Mouse (Mus musculus): ENCODE results near the gene Lrp11. TPM values are rescaled to one million over a fixed set of nuclear protein-coding genes. Genes with fewer than 3 reads are reported as not detected.
"Not testable (repeated sequence)": the region's sequence is repeated elsewhere in the genome, so short reads cannot be mapped to it uniquely, and the experiment has no call there.

The Lrp11 gene
- total RNA-seq (2021), result 100 to 1,000 TPM; 137 to 167 TPM

DNA sequence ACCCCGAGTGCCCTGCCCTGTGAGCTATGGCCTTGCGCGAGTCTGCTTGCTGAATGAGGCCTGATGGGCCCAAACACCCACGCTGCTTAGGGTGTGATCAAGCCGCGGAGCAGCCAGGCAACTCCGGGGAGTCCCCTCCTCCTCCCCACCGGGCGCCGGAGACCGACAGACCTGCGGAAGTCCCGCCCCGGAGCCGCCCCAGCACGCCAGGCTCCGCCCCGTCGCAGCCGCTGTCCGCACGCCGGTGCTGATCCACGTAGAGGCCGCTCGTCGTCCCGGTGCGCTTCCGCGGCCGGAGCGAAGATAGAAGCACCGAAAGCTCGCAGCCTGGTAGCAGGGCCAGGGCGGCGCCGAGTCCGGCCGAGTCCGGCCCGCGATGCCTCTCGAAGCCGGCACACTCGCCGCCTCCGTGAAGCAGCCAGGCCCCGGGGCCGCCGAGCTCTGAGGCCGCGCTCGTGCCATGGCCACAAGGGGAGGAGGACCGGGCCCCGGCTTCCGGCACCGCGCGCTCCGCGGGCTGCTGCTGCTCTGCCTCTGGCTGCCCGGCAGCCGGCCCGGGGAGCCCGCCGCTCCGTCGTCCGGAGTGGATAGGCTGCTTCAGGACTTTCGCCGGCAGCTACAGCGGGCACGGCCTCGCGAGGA is at the start of gene Lrp11:
Lrp11 (plus strand) TSS at position 209 of the 642 bp plus-strand sequence.
- intact Hi-C loops (cut with DNase I), result no loop called here
- DNase-seq (ENCODE audit: low spot score in 2 of 2), result peak; percentile 90 to 91

DNA sequence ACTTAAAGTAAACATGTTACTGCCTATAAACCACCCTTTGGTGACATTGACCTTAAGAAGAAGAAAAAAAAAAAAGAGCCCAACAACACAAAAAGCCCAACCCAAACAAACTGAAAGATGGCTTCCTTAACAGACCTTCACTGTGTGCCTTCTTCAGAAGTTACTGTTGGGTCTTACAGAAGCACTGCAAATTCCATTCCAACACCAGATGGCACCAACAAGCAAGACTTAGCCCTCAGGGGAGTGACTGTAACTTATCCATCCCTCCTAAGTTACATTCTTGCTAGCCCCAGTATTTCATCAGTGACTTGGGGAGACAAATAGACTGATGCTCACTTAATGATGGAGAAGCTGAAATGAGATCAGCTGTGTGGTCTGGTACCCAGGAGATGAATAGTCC is 11.6 kb upstream of the Lrp11 start:
- intact Hi-C loops (cut with DNase I), result no loop called here
- DNase-seq (ENCODE audit: low spot score in 2 of 2), result no peak

DNA sequence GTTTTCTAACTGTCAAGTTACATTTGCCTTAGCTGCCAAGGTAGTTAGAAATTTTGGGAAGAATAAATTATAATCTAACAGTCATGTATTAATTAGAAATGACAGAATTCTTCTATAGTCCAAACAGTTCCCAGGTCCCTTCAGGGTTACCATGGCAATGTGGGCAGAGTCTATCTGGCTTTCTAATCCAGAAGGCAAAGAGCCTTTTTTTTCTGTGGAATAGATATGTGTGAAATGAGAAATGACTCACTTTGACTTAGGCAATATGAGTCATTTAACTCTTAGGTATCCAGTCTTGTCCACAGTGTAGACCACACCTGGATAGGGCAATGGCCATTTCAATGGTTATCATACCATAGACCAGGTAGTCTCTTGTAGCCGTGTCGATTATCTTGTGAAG is 8.2 kb upstream of the Lrp11 start:
- no peak for DNase-seq (ENCODE audit: low spot score in 2 of 2)
- intact Hi-C loops (cut with DNase I), result no loop called here

DNA sequence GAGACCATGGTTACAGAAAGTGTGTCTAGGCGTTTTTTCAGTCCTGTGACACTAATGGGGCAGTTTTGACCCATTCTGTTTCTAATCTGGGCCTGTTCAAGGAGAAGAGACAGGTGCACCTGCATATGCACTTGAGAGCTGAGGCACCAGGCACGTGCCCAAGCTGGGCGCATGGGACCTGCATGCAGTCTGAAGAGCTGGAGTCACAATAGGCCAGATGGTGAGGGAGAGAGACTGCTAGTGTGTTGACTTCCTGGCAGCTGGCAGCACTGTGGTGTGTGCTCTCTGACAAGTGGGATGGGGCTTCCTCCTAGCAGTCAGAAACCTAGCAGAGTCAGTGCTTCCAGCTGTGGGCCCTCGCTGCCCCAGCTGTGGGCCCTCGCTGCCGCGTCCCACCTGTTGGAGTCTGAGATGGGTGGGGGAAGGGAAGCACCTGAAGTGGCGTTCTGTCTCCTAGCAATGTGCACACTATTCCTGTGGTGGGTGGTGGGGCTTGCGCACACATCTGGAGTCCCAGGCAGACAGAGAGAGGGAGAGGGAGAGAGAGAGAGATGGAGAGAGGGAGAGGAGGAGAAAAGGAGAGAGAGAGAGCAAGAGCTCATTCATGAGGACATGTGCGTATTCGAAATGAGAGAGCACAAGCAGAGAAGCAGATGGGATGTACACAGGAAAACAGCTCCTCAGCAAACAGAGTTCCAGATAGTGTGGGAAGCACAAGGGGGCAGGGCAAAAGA is 7.3 kb upstream of the Lrp11 start:
- intact Hi-C loops (cut with DNase I), result no loop called here
- no peak for DNase-seq (ENCODE audit: low spot score in 2 of 2)

DNA sequence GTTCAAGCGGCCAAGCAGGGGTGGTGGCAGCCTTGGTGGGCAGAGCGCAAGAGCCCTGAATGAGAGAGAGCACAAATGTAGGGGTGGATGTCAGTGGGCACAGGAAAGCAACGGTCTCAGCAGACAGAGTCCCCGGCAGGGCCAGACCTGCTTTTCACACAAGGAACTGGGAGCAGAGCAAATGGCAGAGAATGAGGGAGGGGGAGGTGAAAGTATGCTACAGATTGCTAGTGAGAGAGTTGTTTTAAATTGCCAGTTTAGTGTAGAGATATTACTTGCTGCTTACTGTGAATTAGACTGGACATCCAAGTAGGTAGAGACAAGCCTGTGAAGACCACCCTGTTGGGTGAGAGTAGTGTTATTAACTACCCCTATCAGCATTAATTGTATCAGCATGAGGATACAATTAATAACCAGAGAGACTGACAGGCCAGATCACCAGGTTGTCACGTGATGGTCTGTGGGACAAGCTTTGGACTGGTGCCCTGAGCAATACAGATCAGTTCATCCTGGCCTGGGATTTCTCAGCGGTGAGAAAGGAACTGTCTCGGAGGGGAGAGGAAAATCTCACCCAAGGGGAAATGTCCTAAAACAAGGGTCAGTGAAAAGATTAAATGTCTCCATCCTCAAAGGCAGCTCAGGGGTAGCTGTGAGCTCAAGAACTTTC is 6.6 kb upstream of the Lrp11 start:
- no peak for DNase-seq (ENCODE audit: low spot score in 2 of 2)

DNA sequence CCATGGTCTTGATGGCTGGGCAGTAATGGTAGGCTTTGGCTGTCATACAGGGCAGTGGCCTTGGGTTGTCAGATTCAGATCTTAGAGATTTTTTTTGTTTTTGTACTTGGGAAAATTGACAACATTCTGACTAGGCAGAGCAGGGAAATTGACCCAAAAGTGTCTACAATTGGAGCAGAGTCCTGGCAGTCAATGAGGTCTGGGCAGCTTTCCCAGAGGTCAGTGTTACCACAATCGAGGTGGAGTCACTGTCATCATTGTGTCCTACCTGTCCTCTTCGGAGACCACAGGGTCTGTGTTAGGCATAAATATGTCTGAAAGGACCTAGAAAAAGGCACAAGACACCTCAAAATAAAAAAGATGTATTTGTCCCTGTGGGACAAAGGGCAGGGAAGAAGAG is 2.8 kb upstream of the Lrp11 start:
- no peak for DNase-seq (ENCODE audit: low spot score in 2 of 2)
- intact Hi-C loops (cut with DNase I), result no loop called here

More for the DNA sequence above, 6.6 kb upstream of the Lrp11 start:
- intact Hi-C loops (cut with DNase I), result no loop called here

DNA sequence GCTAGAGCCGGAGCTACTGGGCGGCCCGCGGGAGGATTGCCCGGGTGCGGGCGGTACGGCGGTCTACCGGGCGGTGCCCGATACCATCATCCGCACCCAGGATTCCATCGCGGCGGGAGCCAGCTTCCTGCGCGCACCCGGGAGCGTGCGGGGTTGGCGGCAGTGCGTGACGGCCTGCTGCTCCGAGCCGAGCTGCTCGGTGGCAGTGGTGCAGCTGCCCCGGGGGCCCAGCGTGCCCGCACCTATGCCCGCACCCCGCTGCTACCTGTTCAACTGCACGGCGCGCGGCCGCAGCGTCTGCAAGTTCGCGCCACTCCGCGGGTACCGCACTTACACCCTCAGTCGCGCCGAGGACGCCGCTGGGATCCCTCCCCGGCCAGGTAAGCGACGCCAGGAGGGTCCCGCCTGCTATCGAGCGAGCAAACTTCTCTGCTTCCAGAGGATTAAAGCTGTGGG is 662 bp downstream of the Lrp11 start:
- DNase-seq (ENCODE audit: low spot score in 2 of 2), result no peak
- intact Hi-C loops (cut with DNase I), result no loop called here

DNA sequence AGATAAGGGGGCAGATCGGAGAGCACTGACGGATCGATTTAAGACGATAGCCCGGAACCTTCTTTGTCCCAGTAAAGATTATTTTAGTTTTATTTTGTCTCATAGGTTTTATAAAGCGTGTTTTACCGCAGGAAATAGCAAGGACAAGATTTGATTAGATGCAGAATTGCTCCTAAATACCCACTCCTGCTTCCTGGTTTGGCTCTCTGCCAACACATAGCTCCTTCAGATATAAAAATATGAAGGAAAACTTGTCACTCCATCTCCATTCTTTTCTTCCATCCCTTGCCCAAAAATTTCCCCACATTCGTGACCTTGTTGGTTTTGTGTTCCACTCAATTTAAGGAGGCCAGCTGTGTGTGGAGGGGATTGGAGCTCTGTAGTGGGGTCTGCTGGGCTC is 1.2 kb downstream of the Lrp11 start:
- DNase-seq (ENCODE audit: low spot score in 2 of 2), result no peak
- intact Hi-C loops (cut with DNase I), result no loop called here

DNA sequence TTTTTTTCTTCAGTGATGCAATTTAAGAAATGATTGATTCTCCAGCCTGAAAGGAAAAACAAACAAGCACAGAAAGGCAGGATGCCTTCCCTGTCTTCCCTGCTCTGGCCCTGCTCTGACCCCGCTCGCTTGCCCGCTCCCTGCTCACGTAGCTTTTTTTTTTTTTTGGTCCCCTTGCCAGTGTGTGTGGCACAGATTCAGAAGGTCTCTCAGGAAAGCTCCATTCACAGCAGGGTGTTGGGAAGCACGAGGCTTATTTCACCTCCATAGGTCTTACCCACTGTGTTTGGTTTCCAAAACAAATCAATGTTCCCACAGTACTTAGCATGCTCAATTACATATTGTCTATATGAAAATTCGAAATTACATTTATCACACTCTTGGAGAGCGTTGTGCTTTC is 5.2 kb downstream of the Lrp11 start:
- intact Hi-C loops (cut with DNase I), result no loop called here
- no peak for DNase-seq (ENCODE audit: low spot score in 2 of 2)

DNA sequence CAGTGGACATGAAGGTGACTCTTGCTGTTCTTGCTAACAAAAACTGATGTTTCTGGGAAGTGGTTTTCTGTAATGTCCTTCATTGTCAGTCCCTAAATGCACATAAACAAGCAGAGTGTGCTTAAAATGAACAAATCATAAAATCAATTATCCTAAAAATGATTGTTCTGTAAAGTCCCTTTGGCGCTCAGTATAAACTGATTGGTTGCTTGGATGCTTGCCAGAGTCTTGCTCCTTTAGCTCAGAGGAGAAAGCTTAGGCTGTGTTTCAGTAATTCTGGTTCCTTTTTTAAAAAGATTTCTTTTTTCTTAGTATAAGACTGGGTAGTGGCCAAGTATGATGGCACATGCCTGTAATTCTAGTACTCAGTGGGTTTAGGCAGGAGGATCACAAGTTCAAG is 6.7 kb downstream of the Lrp11 start:
- no peak for DNase-seq (ENCODE audit: low spot score in 2 of 2)
- intact Hi-C loops (cut with DNase I), result no loop called here

DNA sequence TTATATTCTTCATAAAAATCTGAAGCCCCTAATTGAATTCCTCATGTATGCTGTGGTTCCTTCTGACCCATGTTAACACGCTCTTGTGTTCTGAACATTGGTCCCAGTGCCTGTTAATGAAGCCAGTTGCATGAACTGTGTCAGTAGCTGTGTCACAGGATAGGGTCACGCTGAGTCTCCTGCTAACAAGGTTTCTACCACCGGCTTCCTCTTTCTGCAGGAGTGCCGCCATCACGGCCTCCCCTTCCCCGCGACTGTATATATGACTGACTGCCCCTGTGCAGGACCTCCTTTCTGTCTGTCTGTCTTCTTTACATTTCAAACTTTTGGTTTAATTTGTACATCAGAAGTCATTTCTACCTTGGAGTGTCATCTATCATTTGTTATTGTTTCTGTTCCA is 8.6 kb downstream of the Lrp11 start:
- intact Hi-C loops (cut with DNase I), result no loop called here
- no peak for DNase-seq (ENCODE audit: low spot score in 2 of 2)

DNA sequence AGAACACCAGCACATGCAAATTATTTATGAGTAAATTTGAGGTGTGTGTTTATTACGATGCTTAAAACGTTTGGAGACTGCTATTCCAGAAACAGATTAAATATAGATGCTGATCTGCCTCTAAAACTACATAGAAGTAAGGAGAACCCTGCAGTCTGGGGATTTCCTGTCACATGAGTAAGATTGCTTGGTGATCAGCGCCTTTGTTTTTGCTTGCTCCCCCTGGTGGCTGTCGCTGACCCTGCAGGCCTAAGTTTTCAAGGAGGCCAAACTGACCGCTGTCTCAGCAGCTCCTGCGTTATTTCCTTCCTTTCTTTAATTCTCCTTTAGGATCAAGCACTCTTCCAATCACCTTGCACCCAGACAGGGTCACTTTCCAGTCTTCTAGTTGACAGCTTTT is 11.0 kb downstream of the Lrp11 start:
- intact Hi-C loops (cut with DNase I), result loop anchor here (5.0 kb wide), 2 partner anchors 133 to 268 kb away; no protein-coding TSS in a partner anchor

DNA sequence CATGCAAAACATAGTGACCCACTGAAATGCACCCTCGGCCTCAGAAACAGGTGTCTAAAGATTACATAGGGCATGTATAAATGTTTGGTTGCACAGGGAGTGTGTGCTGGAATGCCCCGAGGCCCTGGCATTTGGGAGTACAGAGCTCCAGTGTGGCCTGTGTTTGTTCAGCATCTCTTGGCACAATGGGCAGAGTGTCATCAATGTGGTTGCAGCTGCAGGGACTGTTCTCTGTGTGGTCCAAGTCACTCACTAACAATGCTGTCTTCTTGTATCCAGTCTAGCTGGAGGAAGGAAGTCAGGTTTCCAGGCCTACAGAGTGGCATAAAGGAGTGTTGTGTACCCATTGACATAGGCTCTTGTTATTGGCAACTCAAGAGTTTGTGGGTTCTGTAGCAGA is 15.6 kb downstream of the Lrp11 start:
- DNase-seq (ENCODE audit: low spot score in 2 of 2), result no peak
- intact Hi-C loops (cut with DNase I), result no loop called here

More for the DNA sequence above, 11.0 kb downstream of the Lrp11 start:
- DNase-seq (ENCODE audit: low spot score in 2 of 2), result peak; percentile 41 to 69

DNA sequence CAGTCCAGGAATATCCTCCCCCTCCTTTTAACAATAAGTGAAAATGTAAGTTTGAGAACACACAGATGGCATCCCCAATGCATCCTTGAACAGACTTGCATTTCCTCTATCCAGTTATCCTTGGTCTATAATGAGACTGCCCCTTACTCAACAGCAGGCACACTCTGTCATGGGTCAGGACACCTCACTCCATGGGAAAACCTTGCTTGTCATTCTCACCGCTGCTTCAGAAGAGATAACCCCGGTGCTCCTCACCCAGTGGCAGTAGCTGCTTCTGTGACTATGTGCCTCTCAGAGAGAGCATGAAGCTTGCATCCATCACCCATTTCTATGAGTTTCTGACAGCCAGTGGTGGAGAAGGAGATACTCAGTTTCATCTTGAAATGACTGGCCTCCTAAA is 16.8 kb downstream of the Lrp11 start:
- intact Hi-C loops (cut with DNase I), result no loop called here
- no peak for DNase-seq (ENCODE audit: low spot score in 2 of 2)

DNA sequence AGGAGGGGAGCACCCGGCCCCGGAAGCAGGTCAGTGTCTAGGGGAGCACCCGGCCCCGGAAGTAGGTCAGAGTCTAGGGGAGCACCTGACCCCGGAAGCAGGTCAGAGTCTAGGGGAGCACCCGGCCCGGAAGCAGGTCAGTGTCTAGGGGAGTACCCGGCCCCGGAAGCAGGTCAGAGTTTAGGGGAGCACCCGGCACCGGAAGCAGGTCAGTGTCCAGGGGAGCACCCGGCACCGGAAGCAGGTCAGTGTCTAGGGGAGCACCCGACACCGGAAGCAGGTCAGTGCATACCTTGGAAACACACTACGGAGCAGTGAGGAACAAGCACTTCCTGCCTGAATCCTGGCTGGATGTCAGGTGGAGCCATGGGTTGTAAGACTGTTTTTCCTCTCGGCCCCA is 19.0 kb downstream of the Lrp11 start:
- no peak for DNase-seq (ENCODE audit: low spot score in 2 of 2)
- intact Hi-C loops (cut with DNase I), result no loop called here

DNA sequence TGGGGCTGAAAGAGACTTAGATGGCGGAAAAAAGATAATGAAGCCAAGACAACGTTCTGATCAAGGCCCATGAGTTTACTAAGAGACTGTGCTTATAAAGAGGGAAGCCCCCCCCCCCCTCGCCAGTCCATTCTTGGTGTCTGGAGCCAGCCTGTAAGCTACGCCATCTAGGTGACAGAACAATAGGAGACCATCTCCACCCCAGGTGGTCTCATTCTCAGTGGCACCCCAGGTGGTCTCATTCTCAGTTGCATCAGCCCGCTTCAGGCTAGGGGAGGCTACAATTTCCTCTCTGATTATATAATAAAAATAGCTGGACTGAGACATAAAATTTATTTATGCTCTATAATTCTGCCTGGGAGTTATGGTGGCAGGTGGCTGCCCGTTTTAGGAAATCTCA is 22.0 kb downstream of the Lrp11 start:
- intact Hi-C loops (cut with DNase I), result no loop called here
- DNase-seq (ENCODE audit: low spot score in 2 of 2), result no peak

DNA sequence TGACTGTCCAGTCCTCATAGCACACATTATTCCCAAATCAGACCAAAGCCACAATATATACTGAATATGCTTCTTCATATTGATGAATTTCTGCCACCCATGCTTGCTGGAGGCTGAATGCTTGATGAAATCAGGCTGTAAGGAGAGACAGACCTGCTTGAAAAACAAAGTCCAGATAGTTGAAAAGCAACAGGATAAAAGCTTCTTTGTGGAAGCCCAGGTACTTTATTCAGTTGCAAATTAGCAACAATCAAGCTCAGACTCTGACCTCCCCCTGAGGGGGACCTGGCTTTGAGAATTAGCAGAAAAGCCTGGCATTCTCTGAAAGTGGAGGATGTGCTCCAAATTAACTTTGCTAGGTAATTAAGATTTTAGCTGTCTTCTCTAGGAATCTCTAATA is 22.6 kb downstream of the Lrp11 start:
- intact Hi-C loops (cut with DNase I); DNase-seq (ENCODE audit: low spot score in 2 of 2): not testable (repeated sequence)

DNA sequence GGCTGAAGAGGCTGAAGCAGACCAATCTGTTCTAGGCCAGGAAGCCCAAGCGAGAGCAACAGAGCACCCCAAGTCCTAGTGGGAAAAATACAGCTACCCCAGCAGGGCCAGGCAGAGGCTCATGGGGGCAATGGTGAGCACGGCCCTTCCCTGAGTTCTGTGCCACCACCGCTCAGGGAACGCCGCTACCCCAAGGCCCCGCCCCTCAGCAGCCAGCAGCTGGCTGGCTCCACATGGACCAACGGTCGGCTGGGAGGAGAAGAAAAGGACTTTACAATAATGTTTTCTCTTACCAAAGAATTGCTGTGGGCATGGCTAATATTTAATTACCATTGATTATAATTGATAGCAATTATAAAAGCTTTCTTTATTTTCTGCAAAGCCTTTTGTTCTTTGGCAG is 25.2 kb downstream of the Lrp11 start:
- intact Hi-C loops (cut with DNase I), result no loop called here
- no peak for DNase-seq (ENCODE audit: low spot score in 2 of 2)

DNA sequence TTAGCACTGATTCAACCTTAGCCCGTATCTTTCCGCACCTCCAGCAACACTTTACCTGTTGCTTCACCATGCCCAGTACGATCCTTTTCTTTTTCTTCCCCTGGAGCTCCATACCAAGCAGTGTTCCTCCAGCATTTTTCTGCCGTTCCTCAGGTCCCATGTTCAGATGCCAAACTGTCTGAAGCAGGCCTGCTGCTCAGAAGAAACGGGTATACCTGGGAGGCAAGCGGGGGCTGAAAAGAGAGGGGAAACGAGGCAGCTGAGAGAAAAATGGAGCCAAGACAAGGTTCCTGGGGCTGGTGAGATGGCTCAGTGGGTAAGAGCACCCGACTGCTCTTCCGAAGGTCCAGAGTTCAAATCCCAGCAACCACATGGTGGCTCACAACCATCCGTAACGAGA is 27.5 kb downstream of the Lrp11 start:
- intact Hi-C loops (cut with DNase I); DNase-seq (ENCODE audit: low spot score in 2 of 2): not testable (repeated sequence)

DNA sequence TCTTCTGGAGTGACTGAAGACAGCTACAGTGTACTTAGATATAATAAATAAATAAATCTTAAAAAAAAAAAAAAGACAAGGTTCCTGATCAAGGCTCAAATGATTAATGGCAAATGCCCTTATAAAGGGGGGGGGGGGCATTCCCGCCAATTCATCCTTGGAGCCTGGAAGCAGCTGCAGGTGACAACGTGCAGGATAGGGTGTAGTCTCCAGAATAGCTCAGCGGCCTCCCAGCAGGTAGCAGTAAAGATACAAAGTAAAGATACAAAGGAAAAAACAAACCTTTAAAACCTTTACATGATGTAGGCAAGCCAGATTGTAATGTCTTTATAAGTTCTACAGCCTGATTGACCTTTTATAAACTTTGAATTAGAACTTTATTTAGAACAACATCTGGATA is 28.0 kb downstream of the Lrp11 start:
- DNase-seq (ENCODE audit: low spot score in 2 of 2), result not testable (repeated sequence)

DNA sequence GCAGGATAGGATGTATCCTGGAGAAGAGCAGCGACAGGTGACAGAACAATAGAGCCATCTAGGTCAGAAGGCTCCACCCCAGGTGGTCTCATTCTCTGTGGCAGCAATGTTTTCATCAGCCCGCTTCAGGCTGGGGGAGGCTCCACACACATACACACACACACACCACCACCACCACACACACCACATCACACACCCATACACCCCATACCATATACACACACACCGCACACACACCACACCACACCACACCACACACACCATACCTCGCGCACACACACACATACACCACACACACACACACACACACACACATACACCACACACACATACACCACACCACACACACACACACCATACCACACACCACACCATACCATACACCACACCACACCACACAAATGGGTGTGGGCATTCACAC is 30.2 kb downstream of the Lrp11 start:
- intact Hi-C loops (cut with DNase I), result no loop called here
- DNase-seq (ENCODE audit: low spot score in 2 of 2), result no peak

More for the DNA sequence above, 28.0 kb downstream of the Lrp11 start:
- intact Hi-C loops (cut with DNase I), result not testable (repeated sequence)

Data from left cerebral cortex, postnatal 36 days (tissue).